Mouse (Mus musculus) liver, embryonic 12.5 days (tissue): ENCODE measurements around the gene Foxe1. TPM values are rescaled to one million over a fixed set of nuclear protein-coding genes. Genes with fewer than 3 reads are reported as not detected.

Source experiments
- ATAC-seq: fragments of 200-750 bp; cut with Nextera tagmentation; 2 replicates; pipeline ENCODE4 v1.8.0; 2017; ENCODE audit warnings: moderate number of reproducible peaks, mild to moderate bottlenecking, moderate library complexity
- H3K27ac ChIP-seq: fragments of 300-500 bp; sonication (generic); 2 replicates; pipeline ENCODE4 v1.5.1; 2016; ENCODE audit warnings: mild to moderate bottlenecking
- H3K27me3 ChIP-seq: fragments of 300-500 bp; sonication (generic); replicated peaks from 2 replicates; pipeline ENCODE4 v1.6.1; 2016; ENCODE audit warnings: mild to moderate bottlenecking, moderate library complexity
- H3K36me3 ChIP-seq: fragments of 300-500 bp; sonication (generic); 2 replicates; pipeline ENCODE4 v1.6.1; 2016; ENCODE audit warnings: mild to moderate bottlenecking, moderate library complexity
- H3K4me1 ChIP-seq: fragments of 300-500 bp; sonication (generic); 2 replicates; pipeline ENCODE4 v1.6.1; 2016
- H3K4me2 ChIP-seq: fragments of 300-500 bp; sonication (generic); 2 replicates; pipeline ENCODE4 v1.6.1; 2016; ENCODE audit warnings: mild to moderate bottlenecking, moderate library complexity
- H3K4me3 ChIP-seq: fragments of 300-500 bp; sonication (generic); 2 replicates; pipeline ENCODE4 v1.5.1; 2016; ENCODE audit warnings: mild to moderate bottlenecking, moderate library complexity
- H3K9ac ChIP-seq: fragments of 300-500 bp; sonication (generic); 2 replicates; pipeline ENCODE4 v1.6.1; 2016; ENCODE audit warnings: mild to moderate bottlenecking, moderate library complexity
- H3K9me3 ChIP-seq: fragments of 300-500 bp; sonication (generic); replicated peaks from 2 replicates; pipeline ENCODE4 v1.6.1; 2016; ENCODE audit warnings: mild to moderate bottlenecking, moderate library complexity
- WGBS: fragments of 180-500 bp; shearing (Covaris S2); methylation state at CpG from one replicate; pipeline ENCODE4 v1.1.7; 2016; ENCODE audit not compliant: insufficient replicate concordance; 5-methylcytosine and 5-hydroxymethylcytosine counted together
- polyA plus RNA-seq: library from polyadenylated mRNA; unstranded; fragments of >200 nt; fragmentation: Nextera tagmentation; extraction: Ambion mirVana; gene quantifications from 2 replicates; pipeline ENCODE4 v1.2.1, GENCODE M21; 2016

Gene Foxe1
- polyA plus RNA-seq, 1 experiment from 2014 or later: 0.08 TPM

DNA sequence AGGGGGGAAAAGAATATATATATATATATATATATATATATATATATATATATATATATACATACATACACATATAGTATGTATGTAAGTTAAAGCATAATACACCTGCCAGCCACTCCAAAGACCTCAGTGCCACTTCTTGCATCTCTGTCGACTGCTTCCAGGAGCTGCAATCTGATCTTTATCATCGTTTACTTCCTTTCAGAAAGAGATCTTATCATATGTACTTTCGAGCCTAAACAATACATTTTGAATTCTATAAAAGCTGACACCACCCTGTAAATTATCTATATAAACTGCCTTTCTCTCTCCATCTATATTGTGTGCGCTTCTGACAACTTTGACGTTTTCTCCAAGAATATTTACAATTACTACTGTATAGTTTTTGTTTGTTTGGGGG lies 45.1 kb downstream of the Foxe1 start:
- no peak for ATAC-seq
- Histone ChIP-seq H3K4me2 (peak overlapping the region; percentile 76), H3K36me3 (peaks cover 67% of the 10 kb centered on the region), H3K9ac (peak overlapping the region; percentile 73), H3K4me1 (peaks cover 48% of the 10 kb centered on the region), H3K27ac (peak overlapping the region; percentile 94), H3K27me3 (no peaks in the 10 kb centered on the region), H3K4me3 (peak overlapping the region; percentile 63), H3K9me3 (no peaks in the 10 kb centered on the region)
- 12% methylated on average over 5 of the region's 5 CpGs for WGBS

DNA sequence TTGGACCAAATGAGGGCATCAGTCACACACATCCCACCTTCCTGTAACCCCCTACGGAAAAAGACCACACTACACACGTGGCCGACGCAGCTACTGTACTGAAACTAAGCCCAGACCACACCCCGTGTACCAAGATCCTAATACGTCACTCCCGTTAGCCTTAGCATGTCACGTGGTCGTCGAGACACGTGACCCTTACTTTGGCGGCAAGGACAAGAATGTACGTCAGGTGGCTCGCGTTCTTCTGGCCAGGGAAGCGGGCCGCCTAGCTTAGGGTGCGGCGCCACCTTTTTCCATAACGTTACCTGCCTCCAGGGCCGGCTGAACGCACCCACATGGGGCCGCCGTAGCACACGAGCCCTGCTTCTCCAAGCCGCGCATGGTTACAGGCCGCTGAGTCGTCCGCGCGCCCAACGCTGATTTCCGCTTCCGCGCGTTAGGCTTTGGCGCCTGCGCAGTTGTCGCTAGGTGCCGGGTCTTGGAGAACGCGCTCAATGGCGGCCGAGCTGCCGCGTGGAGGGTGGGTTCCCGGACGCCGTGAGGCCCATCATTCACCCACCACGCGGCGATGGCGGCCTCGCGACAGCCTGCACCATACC lies 45.7 kb downstream of the Foxe1 start, which contains the start of gene Trmo:
Trmo (minus strand) TSS at position 425 of the 599 bp plus-strand sequence.
- H3K27ac ChIP-seq: peak within 1 kb of the TSS; percentile 94
- no peaks in the 10 kb centered on the region for H3K27me3 ChIP-seq
- WGBS: under 1% methylated on average over 56 of the region's 56 CpGs
- peak within 1 kb of the TSS; percentile 73 for H3K9ac ChIP-seq
- H3K36me3 ChIP-seq: peaks cover 67% of the 10 kb centered on the region
- H3K4me1 ChIP-seq: peaks cover 51% of the 10 kb centered on the region
- peak within 1 kb of the TSS; percentile 63 for H3K4me3 ChIP-seq
- H3K4me2 ChIP-seq: peak within 1 kb of the TSS; percentile 76
- ATAC-seq: peak; percentile 87
- no peaks in the 10 kb centered on the region for H3K9me3 ChIP-seq

DNA sequence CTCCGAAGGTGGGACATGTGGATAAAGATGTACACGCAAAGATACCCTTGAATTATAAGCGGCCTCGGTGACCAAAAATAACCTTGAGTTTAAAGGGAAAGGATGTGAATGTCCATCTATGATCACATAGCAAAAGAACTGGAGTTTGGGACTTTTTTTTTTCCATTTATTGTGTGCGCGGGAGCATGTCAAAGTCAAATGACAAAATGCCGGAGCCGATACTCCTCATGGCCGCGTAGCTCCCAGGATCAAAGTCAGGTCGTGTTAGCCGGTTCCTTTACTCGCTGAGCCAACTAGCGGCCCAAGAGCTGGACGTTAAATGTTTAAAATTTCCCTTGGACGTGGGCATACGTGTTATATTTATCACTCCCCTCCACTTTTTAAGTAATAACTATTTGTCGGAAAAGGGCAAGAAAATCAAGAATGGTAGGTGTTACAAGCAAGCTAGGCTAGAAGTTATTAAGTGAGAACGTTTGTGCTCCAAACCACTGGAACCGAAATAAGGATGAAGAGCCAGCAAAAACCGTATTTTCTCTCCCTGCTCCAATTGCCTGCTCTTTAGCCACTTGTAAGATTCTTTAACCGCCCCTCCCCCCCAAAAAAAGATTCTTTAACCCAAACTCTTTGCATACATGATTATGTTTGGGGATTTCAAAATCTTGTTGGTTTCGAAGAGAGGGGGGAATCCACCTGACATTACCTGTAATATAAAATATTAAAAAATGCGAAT lies 46.4 kb downstream of the Foxe1 start:
- H3K36me3 ChIP-seq: peaks cover 67% of the 10 kb centered on the region

DNA sequence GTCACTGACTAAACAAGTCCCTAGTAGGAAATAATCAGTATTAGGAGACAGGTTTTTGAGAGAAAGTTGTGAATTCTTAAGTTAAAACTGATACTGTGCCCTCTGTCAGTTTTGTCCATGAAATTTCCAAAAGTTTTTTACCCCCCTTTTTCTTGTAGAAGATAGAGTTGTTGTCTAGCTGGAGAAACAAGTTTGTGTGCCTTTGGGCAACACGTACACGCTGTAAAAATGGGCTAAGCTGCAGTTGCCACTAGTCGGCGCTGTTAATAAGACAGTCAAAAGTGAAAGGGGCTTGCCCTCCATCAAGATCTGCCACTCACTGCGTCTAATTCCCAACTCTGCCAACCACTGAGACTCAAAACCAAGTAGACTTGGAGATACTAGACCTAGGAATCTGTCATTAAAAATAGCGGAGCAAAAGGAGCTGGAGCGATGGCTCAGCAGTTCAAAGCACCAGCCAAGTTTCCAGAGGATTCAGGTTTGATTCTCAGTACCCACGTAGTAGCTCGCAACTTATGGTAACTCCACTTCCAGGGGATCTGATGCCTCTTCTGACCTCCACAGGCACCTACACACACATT lies 47.1 kb downstream of the Foxe1 start:
- H3K4me2 ChIP-seq: peak overlapping the region; percentile 76
- peak; percentile 60 for ATAC-seq
- H3K4me3 ChIP-seq: peak overlapping the region; percentile 63
- 13% methylated on average over 9 of the region's 9 CpGs for WGBS
- H3K9me3 ChIP-seq: no peaks in the 10 kb centered on the region
- peak overlapping the region; percentile 73 for H3K9ac ChIP-seq
- peak overlapping the region; percentile 94 for H3K27ac ChIP-seq
- H3K4me1 ChIP-seq: peaks cover 63% of the 10 kb centered on the region
- H3K36me3 ChIP-seq: peaks cover 67% of the 10 kb centered on the region
- H3K27me3 ChIP-seq: no peaks in the 10 kb centered on the region

More for the DNA sequence above, 46.4 kb downstream of the Foxe1 start:
- H3K4me3 ChIP-seq: peak overlapping the region; percentile 63
- H3K9me3 ChIP-seq: no peaks in the 10 kb centered on the region
- H3K9ac ChIP-seq: peak overlapping the region; percentile 73
- WGBS: under 1% methylated on average over 24 of the region's 24 CpGs
- no peaks in the 10 kb centered on the region for H3K27me3 ChIP-seq
- ATAC-seq: no peak
- peak overlapping the region; percentile 76 for H3K4me2 ChIP-seq
- peaks cover 57% of the 10 kb centered on the region for H3K4me1 ChIP-seq
- H3K27ac ChIP-seq: peak overlapping the region; percentile 94

DNA sequence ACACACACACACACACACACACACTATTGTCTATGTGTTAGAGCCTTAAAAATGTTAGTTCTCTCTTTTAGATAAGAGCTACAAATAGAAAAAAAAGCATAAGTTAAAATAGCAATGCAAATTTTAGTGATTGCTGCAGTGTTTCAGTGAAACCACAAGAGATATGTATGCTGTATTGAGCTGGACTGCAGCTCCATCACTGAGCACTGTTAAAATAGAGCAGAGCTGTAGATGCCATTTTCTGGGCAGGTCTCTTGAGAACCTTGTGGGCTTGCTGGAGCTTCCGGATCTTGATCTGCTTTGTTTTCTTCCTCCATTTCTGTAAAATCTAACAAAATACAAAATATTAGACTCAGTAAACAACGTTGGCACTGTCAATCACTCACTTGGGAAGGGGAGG lies 51.0 kb downstream of the Foxe1 start:
- H3K9me3 ChIP-seq: no peaks in the 10 kb centered on the region
- peaks cover 83% of the 10 kb centered on the region for H3K36me3 ChIP-seq
- WGBS: 81% methylated on average over 2 of the region's 2 CpGs
- H3K4me3 ChIP-seq: peak overlapping the region; percentile 21; the same call in 1 of the 2 replicates
- no peak for ATAC-seq
- peak overlapping the region; percentile 47 for H3K9ac ChIP-seq
- no peaks in the 10 kb centered on the region for H3K27me3 ChIP-seq
- H3K27ac ChIP-seq: peak overlapping the region; percentile 99
- H3K4me1 ChIP-seq: peaks cover 90% of the 10 kb centered on the region
- peak overlapping the region; percentile 87 for H3K4me2 ChIP-seq

DNA sequence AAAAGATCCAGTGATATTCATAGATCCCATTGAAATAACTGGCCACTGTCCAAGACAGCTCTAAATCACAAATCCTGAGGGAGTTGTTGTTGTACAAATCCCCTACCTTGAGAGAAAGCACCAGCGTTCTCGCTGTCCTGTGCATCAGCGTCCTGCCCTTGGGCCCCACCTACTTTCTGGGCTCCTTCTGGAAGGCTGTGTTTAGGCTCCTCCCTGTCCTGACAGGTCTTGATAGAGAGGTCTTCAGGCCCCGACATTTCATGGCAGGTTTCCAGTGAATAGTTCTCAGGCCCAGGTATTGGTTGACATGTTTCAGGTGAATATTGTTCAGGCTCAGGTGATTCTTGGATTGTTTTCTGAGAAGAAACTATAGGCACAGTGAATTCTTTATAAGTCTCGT lies 52.3 kb downstream of the Foxe1 start:
- peak overlapping the region; percentile 88 for H3K9ac ChIP-seq
- H3K4me2 ChIP-seq: peak overlapping the region; percentile 87
- peaks cover 95% of the 10 kb centered on the region for H3K4me1 ChIP-seq
- H3K27ac ChIP-seq: peak overlapping the region; percentile 99
- 24% methylated on average over 5 of the region's 5 CpGs for WGBS
- no peaks in the 10 kb centered on the region for H3K27me3 ChIP-seq
- peak; percentile 85 for ATAC-seq
- no peaks in the 10 kb centered on the region for H3K9me3 ChIP-seq
- H3K4me3 ChIP-seq: peak overlapping the region; percentile 70
- H3K36me3 ChIP-seq: peaks cover 96% of the 10 kb centered on the region

Other genes starting within 250 kb of the Foxe1 start
- gene Ncbp1, start 205.0 kb upstream of the Foxe1 start, polyA plus RNA-seq: 66.9 and 68.0 TPM in 2 replicates
- 23.3 and 23.9 TPM in 2 replicates for gene Tstd2, start 204.9 kb upstream of the Foxe1 start, polyA plus RNA-seq
- gene Xpa, start 147.3 kb upstream of the Foxe1 start, polyA plus RNA-seq: 11.1 and 12.3 TPM in 2 replicates
- gene Trmo, start 45.8 kb downstream of the Foxe1 start, polyA plus RNA-seq: 9.2 and 11.5 TPM in 2 replicates
- gene Hemgn, start 69.9 kb downstream of the Foxe1 start, polyA plus RNA-seq: 425 and 445 TPM in 2 replicates
- 669 and 722 TPM in 2 replicates for gene Anp32b, start 107.3 kb downstream of the Foxe1 start, polyA plus RNA-seq
- 75.7 and 78.4 TPM in 2 replicates for gene Nans, start 145.6 kb downstream of the Foxe1 start, polyA plus RNA-seq
- 8.5 and 8.9 TPM in 2 replicates for gene Trim14, start 192.5 kb downstream of the Foxe1 start, polyA plus RNA-seq